Mouse (Mus musculus): Measurements from ENCODE around the gene Kdelc2. TPM values are rescaled to one million over a fixed set of nuclear protein-coding genes. Genes with fewer than 3 reads are reported as not detected.

The Kdelc2 gene
- 32.3 TPM for polyA plus RNA-seq (2021)

- in situ Hi-C loops (cut with MboI; ENCODE audit: low pct_unique_long_range_greater_than_20kb): no loop called here
- DNase-seq (ENCODE audit: low read depth, low spot score) (peak; percentile 44), ATAC-seq (peak; percentile 81)
- peak; percentile 53 for TF ChIP-seq CTCF (IDR thresholded peaks at IDR 0.05)
- no peaks in the 10 kb centered on the region for H3K27me3 ChIP-seq
- ChIA-PET POLR2A (interaction anchor here (0.9 kb wide), 1 partner anchor 44 kb away, joined by 3 read pairs; no protein-coding TSS in a partner anchor), CTCF (interaction anchor here (1.0 kb wide), 1 partner anchor 56 kb away, joined by 3 read pairs; no protein-coding TSS in a partner anchor)
Measured at GRCm38 (mm10) chr9:53383951-53384866, at the start of gene Kdelc2. Gene Kdelc2 (plus strand): TSS chr9:53384025.

GRCm38 (mm10) chr9:53335131-53335530 lies 48.7 kb upstream of the Kdelc2 start:
- TF ChIP-seq CTCF (IDR thresholded peaks at IDR 0.05): no peak
- in situ Hi-C loops (cut with MboI; ENCODE audit: low pct_unique_long_range_greater_than_20kb): no loop called here
- no peaks in the 10 kb centered on the region for H3K27me3 ChIP-seq
- no peak for ATAC-seq
- no peak for DNase-seq (ENCODE audit: low read depth, low spot score)
- ChIA-PET CTCF (interaction anchor here (1.5 kb wide), 1 partner anchor 14 kb away, joined by 3 read pairs; no protein-coding TSS in a partner anchor), POLR2A (no interaction called here)

GRCm38 (mm10) chr9:53339603-53340002 lies 44.2 kb upstream of the Kdelc2 start:
- no peak for TF ChIP-seq CTCF (IDR thresholded peaks at IDR 0.05)
- CTCF ChIA-PET: no interaction called here
- in situ Hi-C loops (cut with MboI; ENCODE audit: low pct_unique_long_range_greater_than_20kb): no loop called here

GRCm38 (mm10) chr9:53340328-53340916 lies 43.4 kb upstream of the Kdelc2 start:
- POLR2A ChIA-PET: interaction anchor here (0.7 kb wide), 2 partner anchors 35 to 43 kb away, joined by 3 to 8 read pairs; partner anchors contain the start of gene Kdelc2
- no peak for ATAC-seq
- no peak for TF ChIP-seq CTCF (IDR thresholded peaks at IDR 0.05)
- DNase-seq (ENCODE audit: low read depth, low spot score): no peak
- no peaks in the 10 kb centered on the region for H3K27me3 ChIP-seq
- in situ Hi-C loops (cut with MboI; ENCODE audit: low pct_unique_long_range_greater_than_20kb): no loop called here
- CTCF ChIA-PET: no interaction called here

More at GRCm38 (mm10) chr9:53339603-53340002, 44.2 kb upstream of the Kdelc2 start:
- no peak for DNase-seq (ENCODE audit: low read depth, low spot score)
- no peaks in the 10 kb centered on the region for H3K27me3 ChIP-seq
- POLR2A ChIA-PET: interaction anchor here (0.7 kb wide), 1 partner anchor 44 kb away, joined by 3 read pairs; the partner anchor contains the start of gene Kdelc2
- ATAC-seq: no peak

GRCm38 (mm10) chr9:53340969-53341368 lies 42.9 kb upstream of the Kdelc2 start:
- in situ Hi-C loops (cut with MboI; ENCODE audit: low pct_unique_long_range_greater_than_20kb): no loop called here
- POLR2A ChIA-PET: no interaction called here

GRCm38 (mm10) chr9:53341981-53342380 lies 41.8 kb upstream of the Kdelc2 start:
- no peak for TF ChIP-seq CTCF (IDR thresholded peaks at IDR 0.05)
- in situ Hi-C loops (cut with MboI; ENCODE audit: low pct_unique_long_range_greater_than_20kb): no loop called here
- ATAC-seq (no peak), DNase-seq (ENCODE audit: low read depth, low spot score) (no peak)
- ChIA-PET POLR2A (interaction anchor here (1.1 kb wide), 1 partner anchor 12 kb away, joined by 4 read pairs; no protein-coding TSS in a partner anchor), CTCF (no interaction called here)
- H3K27me3 ChIP-seq: no peaks in the 10 kb centered on the region

More at GRCm38 (mm10) chr9:53340969-53341368, 42.9 kb upstream of the Kdelc2 start:
- DNase-seq (ENCODE audit: low read depth, low spot score) (no peak), ATAC-seq (no peak)
- no peaks in the 10 kb centered on the region for H3K27me3 ChIP-seq
- no peak for TF ChIP-seq CTCF (IDR thresholded peaks at IDR 0.05)
- CTCF ChIA-PET: no interaction called here

- POLR2A ChIA-PET: no interaction called here
- TF ChIP-seq CTCF (IDR thresholded peaks at IDR 0.05): no peak
- H3K27me3 ChIP-seq: no peaks in the 10 kb centered on the region
- CTCF ChIA-PET: interaction anchor here (0.6 to 0.9 kb wide), 3 partner anchors 14 to 140 kb away, joined by 3 read pairs; no protein-coding TSS in a partner anchor
- DNase-seq (ENCODE audit: low read depth, low spot score): no peak
- in situ Hi-C loops (cut with MboI; ENCODE audit: low pct_unique_long_range_greater_than_20kb): no loop called here
- ATAC-seq: no peak
Measured at GRCm38 (mm10) chr9:53344646-53345432, 39.0 kb upstream of the Kdelc2 start.

GRCm38 (mm10) chr9:53345728-53346127 lies 38.1 kb upstream of the Kdelc2 start:
- TF ChIP-seq CTCF (IDR thresholded peaks at IDR 0.05): no peak
- ATAC-seq: no peak
- CTCF ChIA-PET: interaction anchor here (0.9 kb wide), 1 partner anchor 139 kb away, joined by 3 read pairs; no protein-coding TSS in a partner anchor

GRCm38 (mm10) chr9:53346402-53346801 lies 37.4 kb upstream of the Kdelc2 start:
- ATAC-seq (peak; percentile 57), DNase-seq (ENCODE audit: low read depth, low spot score) (peak; percentile 27)
- no peak for TF ChIP-seq CTCF (IDR thresholded peaks at IDR 0.05)
- POLR2A ChIA-PET: interaction anchor here (0.5 kb wide), 1 partner anchor 67 kb away, joined by 4 read pairs; no protein-coding TSS in a partner anchor
- in situ Hi-C loops (cut with MboI; ENCODE audit: low pct_unique_long_range_greater_than_20kb): no loop called here
- CTCF ChIA-PET: no interaction called here
- H3K27me3 ChIP-seq: no peaks in the 10 kb centered on the region

More at GRCm38 (mm10) chr9:53345728-53346127, 38.1 kb upstream of the Kdelc2 start:
- in situ Hi-C loops (cut with MboI; ENCODE audit: low pct_unique_long_range_greater_than_20kb): no loop called here
- no peaks in the 10 kb centered on the region for H3K27me3 ChIP-seq
- POLR2A ChIA-PET: no interaction called here
- DNase-seq (ENCODE audit: low read depth, low spot score): no peak

GRCm38 (mm10) chr9:53349211-53349610 lies 34.6 kb upstream of the Kdelc2 start:
- CTCF ChIA-PET: interaction anchor here (1.0 to 1.2 kb wide), 2 partner anchors 12 to 14 kb away, joined by 3 read pairs; no protein-coding TSS in a partner anchor
- TF ChIP-seq CTCF (IDR thresholded peaks at IDR 0.05): no peak
- POLR2A ChIA-PET: no interaction called here
- no peak for DNase-seq (ENCODE audit: low read depth, low spot score)
- no peaks in the 10 kb centered on the region for H3K27me3 ChIP-seq
- in situ Hi-C loops (cut with MboI; ENCODE audit: low pct_unique_long_range_greater_than_20kb): no loop called here
- no peak for ATAC-seq

All from Patski (cell line).